Comparison of ENCODE assay signal across 7 mouse cellular contexts in the genomic region with DNA sequence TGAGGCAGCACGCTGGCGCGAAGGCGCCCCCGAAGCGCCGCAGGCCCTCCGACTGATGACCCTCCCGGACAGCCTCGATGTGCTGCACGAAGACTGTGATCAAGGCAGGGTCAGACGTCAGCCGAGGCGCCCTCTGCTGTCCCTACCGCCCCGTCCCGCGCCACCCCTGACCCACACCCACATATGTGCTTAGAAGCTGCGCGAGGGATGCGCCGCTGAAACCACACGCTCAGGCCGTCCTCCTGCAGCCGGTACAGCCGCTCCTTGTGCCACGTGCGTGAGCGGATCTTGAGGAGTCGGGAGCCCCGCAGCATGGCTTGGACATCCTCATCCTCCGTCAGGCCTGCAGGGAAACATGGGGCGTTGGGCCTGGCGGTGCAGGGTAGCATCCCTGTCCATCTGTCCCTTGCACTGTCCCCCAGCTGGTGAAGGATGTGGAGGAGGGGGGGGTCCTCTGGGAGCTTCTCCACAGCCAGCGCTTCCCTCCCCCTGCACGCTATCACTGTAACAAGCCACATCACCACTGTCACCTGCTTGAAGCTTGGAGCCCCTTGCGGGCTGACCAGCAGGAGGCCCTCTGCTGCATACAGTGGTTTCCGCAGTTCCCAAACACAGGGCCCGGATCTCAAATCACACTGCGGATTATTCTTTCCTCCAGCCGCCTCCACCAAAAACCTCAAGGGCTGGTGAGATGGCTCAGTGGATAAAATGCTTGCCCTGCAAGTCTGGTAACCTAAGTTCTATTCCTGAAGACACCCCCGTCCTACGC. TPM values are rescaled to one million over a fixed set of nuclear protein-coding genes. Genes with fewer than 3 reads are reported as not detected.
A peak's percentile ranks its signal among the peaks of the same experiment; 100 is the strongest.
DNase-seq lines count a peak whose midpoint lies in the region; ATAC-seq and TF ChIP-seq lines count a peak whose summit lies in the region.

No protein-coding gene starts in this region.

- 0 out of 2 replicates have a peak, but pooled peaks cover 5% of the 10 kb centered on the region for H3K27me3 ChIP-seq in lung, postnatal 0 days (replicated peaks; ENCODE audit: insufficient read depth, low read length)
- H3K27me3 ChIP-seq in embryonic facial prominence, embryonic 11.5 days (ENCODE audit: control insufficient read depth, insufficient read depth, low read length) = peaks cover 15% of the 10 kb centered on the region
- peaks cover 18% of the 10 kb centered on the region for H3K27me3 ChIP-seq in hindbrain, embryonic 16.5 days (replicated peaks; ENCODE audit: control insufficient read depth, insufficient read depth, low read length)
- H3K27me3 ChIP-seq in midbrain, embryonic 14.5 days (ENCODE audit: control insufficient read depth, insufficient read depth, low read length) = peaks cover 27% of the 10 kb centered on the region; the same call in 1 of the 2 replicates

- H3K36me3 ChIP-seq in lung, postnatal 0 days (ENCODE audit: insufficient read depth, low read length) = no peaks in the 10 kb centered on the region
- no peaks in the 10 kb centered on the region for H3K36me3 ChIP-seq in embryonic facial prominence, embryonic 11.5 days (replicated peaks; ENCODE audit: control insufficient read depth, insufficient read depth, low read depth, low read length)
- H3K36me3 ChIP-seq in hindbrain, embryonic 16.5 days (ENCODE audit: control insufficient read depth, insufficient read depth, low read length) = no peaks in the 10 kb centered on the region
- H3K36me3 ChIP-seq in midbrain, embryonic 14.5 days (ENCODE audit: control insufficient read depth, insufficient read depth, low read length) = no peaks in the 10 kb centered on the region

- ATAC-seq in lung, postnatal 0 days = peak; percentile 59
- ATAC-seq in embryonic facial prominence, embryonic 11.5 days (replicated peaks; ENCODE audit: insufficient number of reproducible peaks, low FRiP score, low TSS enrichment, low read depth) = peak; percentile 61; the same call in 1 of the 2 replicates
- peak; percentile 76 for ATAC-seq in hindbrain, embryonic 16.5 days
- ATAC-seq in midbrain, embryonic 14.5 days (ENCODE audit: low FRiP score, low TSS enrichment) = no peak

- no peak overlapping the region for H3K9ac ChIP-seq in lung, postnatal 0 days (replicated peaks; ENCODE audit: low read depth)
- peak overlapping the region; percentile 10 for H3K9ac ChIP-seq in embryonic facial prominence, embryonic 11.5 days (replicated peaks; ENCODE audit: low read length)
- peak overlapping the region; percentile 55 for H3K9ac ChIP-seq in hindbrain, embryonic 16.5 days (ENCODE audit: low read depth, low read length)
- peak overlapping the region; percentile 38; the same call in 1 of the 2 replicates for H3K9ac ChIP-seq in midbrain, embryonic 14.5 days (replicated peaks; ENCODE audit: low read length)

- H3K4me2 ChIP-seq in lung, postnatal 0 days (replicated peaks; ENCODE audit: low read depth, low read length) = peak overlapping the region; percentile 32
- peak overlapping the region; percentile 39 for H3K4me2 ChIP-seq in embryonic facial prominence, embryonic 11.5 days (ENCODE audit: low read depth, low read length)
- peak overlapping the region; percentile 55 for H3K4me2 ChIP-seq in hindbrain, embryonic 16.5 days (ENCODE audit: low read length)
- H3K4me2 ChIP-seq in midbrain, embryonic 14.5 days (ENCODE audit: low read length) = peak overlapping the region; percentile 53

- no peaks in the 10 kb centered on the region for H3K9me3 ChIP-seq in lung, postnatal 0 days (ENCODE audit: low read length)
- H3K9me3 ChIP-seq in embryonic facial prominence, embryonic 11.5 days (replicated peaks; ENCODE audit: control insufficient read depth, low read length) = no peaks in the 10 kb centered on the region
- no peaks in the 10 kb centered on the region for H3K9me3 ChIP-seq in hindbrain, embryonic 16.5 days (ENCODE audit: control insufficient read depth, low read length)
- H3K9me3 ChIP-seq in midbrain, embryonic 14.5 days (ENCODE audit: control insufficient read depth, low read length) = no peaks in the 10 kb centered on the region

- peak overlapping the region; percentile 21; the same call in 1 of the 2 replicates for H3K4me3 ChIP-seq in lung, postnatal 0 days (ENCODE audit: low read depth, low read length)
- peak overlapping the region; percentile 26 for H3K4me3 ChIP-seq in embryonic facial prominence, embryonic 11.5 days (ENCODE audit: low read depth, low read length)
- H3K4me3 ChIP-seq in hindbrain, embryonic 16.5 days (ENCODE audit: low read length) = peak overlapping the region; percentile 29
- peak overlapping the region; percentile 24 for H3K4me3 ChIP-seq in midbrain, embryonic 14.5 days (replicated peaks; ENCODE audit: low read depth, low read length)

- H3K27ac ChIP-seq in lung, postnatal 0 days (ENCODE audit: low read length) = no peak overlapping the region
- no peak overlapping the region for H3K27ac ChIP-seq in embryonic facial prominence, embryonic 11.5 days (replicated peaks; ENCODE audit: low read depth, low read length)
- no peak overlapping the region for H3K27ac ChIP-seq in hindbrain, embryonic 16.5 days (ENCODE audit: low read depth, low read length)
- H3K27ac ChIP-seq in midbrain, embryonic 14.5 days (replicated peaks; ENCODE audit: low read depth, low read length) = no peak overlapping the region

- TF ChIP-seq EP300 in lung, postnatal 0 days (IDR thresholded peaks at IDR 0.05) = no peak

- TF ChIP-seq CTCF in lung, postnatal 0 days (IDR thresholded peaks at IDR 0.05) = peak; percentile 55

- no peak for DNase-seq in lung, postnatal 0 days (ENCODE audit: low spot score)
- DNase-seq in lung, postnatal 25 days (ENCODE audit: low spot score) = no peak
- peak; percentile 58 for DNase-seq in embryonic facial prominence, embryonic 11.5 days (ENCODE audit: low spot score)
- peak; percentile 60 for DNase-seq in midbrain, embryonic 14.5 days
- DNase-seq in urinary bladder, postnatal 36 days (ENCODE audit: low spot score in 2 of 2) = no peak
- no peak for DNase-seq in kidney, adult 11 months

- H3K4me1 ChIP-seq in lung, postnatal 0 days (ENCODE audit: insufficient read depth, low read depth, low read length) = no peaks in the 10 kb centered on the region
- H3K4me1 ChIP-seq in embryonic facial prominence, embryonic 11.5 days (ENCODE audit: control insufficient read depth, insufficient read depth, low read length) = no peaks in the 10 kb centered on the region; the same call in 1 of the 2 replicates
- H3K4me1 ChIP-seq in hindbrain, embryonic 16.5 days (ENCODE audit: control insufficient read depth, insufficient read depth, low read depth, low read length) = peaks cover 10% of the 10 kb centered on the region
- H3K4me1 ChIP-seq in midbrain, embryonic 14.5 days (ENCODE audit: control insufficient read depth, insufficient read depth, low read length) = 0 out of 2 replicates have a peak, but pooled peaks cover 5% of the 10 kb centered on the region

- WGBS in lung, postnatal 0 days = 8% methylated on average over 43 of the region's 43 CpGs
- 1% methylated on average over 43 of the region's 43 CpGs for WGBS in embryonic facial prominence, embryonic 11.5 days
- WGBS in hindbrain, embryonic 16.5 days = 3% methylated on average over 41 of the region's 43 CpGs
- WGBS in midbrain, embryonic 14.5 days = 1% methylated on average over 43 of the region's 43 CpGs

RNA-seq across cellular contexts. Expression of gene Plcd3, which starts 21.0 kb away (rescaled TPM):
- polyA plus RNA-seq in lung, postnatal 0 days (2015; fragmentation: Nextera tagmentation; extraction: Ambion mirVana) = 3.7 and 3.8 TPM in 2 replicates
- 0.87 and 1.1 TPM in 2 replicates for polyA plus RNA-seq in embryonic facial prominence, embryonic 11.5 days (2014; fragmentation: Nextera tagmentation; extraction: Ambion mirVana)
- 4.7 and 4.9 TPM in 2 replicates for polyA plus RNA-seq in hindbrain, embryonic 16.5 days (2015; fragmentation: Nextera tagmentation; extraction: Ambion mirVana)
- polyA plus RNA-seq in midbrain, embryonic 14.5 days (2014; fragmentation: Nextera tagmentation; extraction: Ambion mirVana) = 0.92 and 1.8 TPM in 2 replicates

RNA-seq across cellular contexts. Expression of gene Acbd4, which starts 21.0 kb away (rescaled TPM):
- polyA plus RNA-seq in lung, postnatal 0 days (2015; fragmentation: Nextera tagmentation; extraction: Ambion mirVana) = 28.8 and 34.5 TPM in 2 replicates
- polyA plus RNA-seq in embryonic facial prominence, embryonic 11.5 days (2014; fragmentation: Nextera tagmentation; extraction: Ambion mirVana) = 6.4 and 7.8 TPM in 2 replicates
- 14.2 and 16.4 TPM in 2 replicates for polyA plus RNA-seq in hindbrain, embryonic 16.5 days (2015; fragmentation: Nextera tagmentation; extraction: Ambion mirVana)
- 8.0 and 8.4 TPM in 2 replicates for polyA plus RNA-seq in midbrain, embryonic 14.5 days (2014; fragmentation: Nextera tagmentation; extraction: Ambion mirVana)

RNA-seq across cellular contexts. Expression of gene Hexim1, which starts 35.5 kb away (rescaled TPM):
- polyA plus RNA-seq in lung, postnatal 0 days (2015; fragmentation: Nextera tagmentation; extraction: Ambion mirVana) = 6.5 TPM in 2 replicates
- 5.3 and 5.6 TPM in 2 replicates for polyA plus RNA-seq in embryonic facial prominence, embryonic 11.5 days (2014; fragmentation: Nextera tagmentation; extraction: Ambion mirVana)
- 4.1 and 4.7 TPM in 2 replicates for polyA plus RNA-seq in hindbrain, embryonic 16.5 days (2015; fragmentation: Nextera tagmentation; extraction: Ambion mirVana)
- polyA plus RNA-seq in midbrain, embryonic 14.5 days (2014; fragmentation: Nextera tagmentation; extraction: Ambion mirVana) = 3.9 and 5.9 TPM in 2 replicates

RNA-seq across cellular contexts. Expression of gene Hexim2, which starts 51.7 kb away (rescaled TPM):
- polyA plus RNA-seq in lung, postnatal 0 days (2015; fragmentation: Nextera tagmentation; extraction: Ambion mirVana) = 6.2 and 7.1 TPM in 2 replicates
- polyA plus RNA-seq in embryonic facial prominence, embryonic 11.5 days (2014; fragmentation: Nextera tagmentation; extraction: Ambion mirVana) = 7.1 and 8.3 TPM in 2 replicates
- polyA plus RNA-seq in hindbrain, embryonic 16.5 days (2015; fragmentation: Nextera tagmentation; extraction: Ambion mirVana) = 27.7 and 30.2 TPM in 2 replicates
- polyA plus RNA-seq in midbrain, embryonic 14.5 days (2014; fragmentation: Nextera tagmentation; extraction: Ambion mirVana) = 22.9 and 24.7 TPM in 2 replicates

RNA-seq across cellular contexts. Expression of gene Dcakd, which starts 52.4 kb away (rescaled TPM):
- polyA plus RNA-seq in lung, postnatal 0 days (2015; fragmentation: Nextera tagmentation; extraction: Ambion mirVana) = 43.5 and 51.1 TPM in 2 replicates
- 273 and 276 TPM in 2 replicates for polyA plus RNA-seq in embryonic facial prominence, embryonic 11.5 days (2014; fragmentation: Nextera tagmentation; extraction: Ambion mirVana)
- polyA plus RNA-seq in hindbrain, embryonic 16.5 days (2015; fragmentation: Nextera tagmentation; extraction: Ambion mirVana) = 132 and 192 TPM in 2 replicates
- 183 and 209 TPM in 2 replicates for polyA plus RNA-seq in midbrain, embryonic 14.5 days (2014; fragmentation: Nextera tagmentation; extraction: Ambion mirVana)

Comparison
In these comparisons a context has a peak if more than half of its experiments do, and no peak if none do; other contexts are left out.
1. DNase-seq: peak in embryonic facial prominence, embryonic 11.5 days (single experiment) and midbrain, embryonic 14.5 days (single experiment); none in lung, postnatal 0 days (single experiment), lung, postnatal 25 days (single experiment), urinary bladder, postnatal 36 days (0 of 2) and kidney, adult 11 months (single experiment).
2. Peak in every context shown above with its lines, with median percentiles within 50 percentile points of each other: H3K4me2 ChIP-seq and H3K4me3 ChIP-seq.